Mouse (Mus musculus) cerebellum, adult (tissue): ENCODE measurements around the gene Hjurp.

Experiments
- ATAC-seq: cut with Nextera tagmentation; 2 replicates; pipeline ENCODE4 v1.9.2; 2017; ENCODE audit warnings: mild to moderate bottlenecking, moderate library complexity, mixed read lengths; ENCODE audit not compliant: insufficient number of reproducible peaks, low FRiP score, low TSS enrichment

The Hjurp gene

DNA sequence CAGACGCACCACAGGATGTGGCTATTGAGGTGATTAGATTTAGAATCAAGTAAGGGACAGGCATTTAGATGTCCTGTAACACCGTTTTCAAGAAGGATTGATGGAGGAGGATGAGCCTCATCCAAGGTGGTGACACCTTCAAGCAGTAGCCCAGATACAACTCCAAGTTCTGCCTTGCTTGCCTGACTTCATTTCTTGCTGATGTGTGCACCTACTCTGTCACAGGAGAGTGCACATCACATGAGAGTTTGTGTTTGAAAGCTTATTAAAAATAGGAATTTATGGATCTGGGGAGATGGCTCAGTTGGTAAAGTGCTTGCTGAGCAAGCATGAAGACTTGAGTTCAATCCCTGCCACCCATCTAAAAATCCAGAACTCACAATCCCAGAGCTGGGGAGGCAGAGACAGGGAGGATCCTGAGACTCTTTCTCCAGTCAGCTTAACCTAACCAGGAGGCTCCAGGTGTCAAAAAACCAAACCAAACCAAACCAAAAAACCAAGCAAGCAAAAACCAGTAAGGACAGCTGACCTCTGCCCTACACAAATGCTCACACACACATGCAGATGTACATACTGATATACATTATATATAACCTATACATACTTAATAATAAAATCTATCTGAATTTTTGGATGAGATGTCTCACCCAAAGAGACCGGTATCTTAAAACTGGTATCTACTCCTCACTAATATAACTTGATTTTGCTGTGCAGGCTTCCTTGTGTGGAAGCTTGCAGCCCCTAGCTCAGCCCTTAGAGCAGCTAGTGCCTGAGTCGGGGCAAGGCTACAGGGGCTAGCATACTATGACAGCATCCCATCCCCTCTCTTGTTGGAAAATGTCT, 21.5 kb upstream of the Hjurp start:
- no peak for ATAC-seq

- ATAC-seq = no peak
Observed at GRCm38 (mm10) chr1:88297480-88298258, 20.2 kb upstream of the Hjurp start.

GRCm38 (mm10) chr1:88296171-88296920, 18.9 kb upstream of the Hjurp start:
- no peak for ATAC-seq

GRCm38 (mm10) chr1:88294650-88295049, 17.2 kb upstream of the Hjurp start:
- no peak for ATAC-seq

- no peak for ATAC-seq
Observed at GRCm38 (mm10) chr1:88292057-88292456, 14.6 kb upstream of the Hjurp start.

DNA sequence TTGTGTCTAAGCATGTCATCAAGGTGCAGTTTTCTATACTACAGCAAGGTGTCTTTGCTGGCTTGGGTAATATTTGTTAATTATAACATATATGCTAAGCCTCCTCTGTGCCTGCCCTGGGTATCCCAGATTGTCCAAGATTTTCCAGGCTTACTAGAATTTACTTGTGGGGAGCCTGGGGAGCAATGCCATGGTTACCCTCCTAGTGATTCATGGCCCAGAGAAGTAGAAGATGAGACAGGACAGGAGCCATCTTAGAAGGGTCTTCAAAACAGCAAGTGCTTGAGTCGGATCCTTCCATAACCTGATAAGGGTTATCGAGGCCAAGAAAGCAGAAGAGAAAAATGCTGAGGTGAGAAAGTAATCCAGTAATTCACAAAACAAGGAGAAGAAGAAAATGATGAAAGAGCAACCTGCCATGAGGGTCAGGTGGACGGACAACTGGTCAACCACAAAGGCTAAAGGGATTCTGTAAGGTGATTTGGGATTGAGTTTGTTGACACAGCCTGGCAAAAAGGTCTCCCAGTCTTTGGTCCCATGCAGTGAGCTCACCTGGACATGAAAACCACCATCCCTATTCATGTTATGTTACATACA, 14.1 kb upstream of the Hjurp start:
- ATAC-seq = no peak

GRCm38 (mm10) chr1:88290511-88290910, 13.1 kb upstream of the Hjurp start:
- no peak for ATAC-seq

DNA sequence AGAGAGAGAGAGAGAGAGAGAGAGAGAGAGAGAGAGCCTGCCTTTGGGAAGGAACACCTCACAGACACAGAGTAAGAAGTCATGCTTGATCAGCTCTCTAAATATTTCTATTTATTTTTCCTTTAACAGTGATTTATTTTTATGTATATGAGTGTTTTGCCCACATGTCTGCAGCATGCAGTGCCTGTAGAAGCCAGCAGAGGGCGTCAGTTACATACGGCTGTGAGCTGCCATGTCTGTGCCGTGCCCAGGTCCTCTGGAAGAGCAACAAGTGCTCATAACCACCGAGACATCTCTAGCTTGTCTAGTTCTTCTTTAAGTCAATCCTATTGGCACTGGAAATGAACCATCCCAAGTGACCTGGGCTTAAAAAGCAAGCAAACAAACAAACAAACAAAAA, 12.5 kb upstream of the Hjurp start:
- no peak for ATAC-seq

DNA sequence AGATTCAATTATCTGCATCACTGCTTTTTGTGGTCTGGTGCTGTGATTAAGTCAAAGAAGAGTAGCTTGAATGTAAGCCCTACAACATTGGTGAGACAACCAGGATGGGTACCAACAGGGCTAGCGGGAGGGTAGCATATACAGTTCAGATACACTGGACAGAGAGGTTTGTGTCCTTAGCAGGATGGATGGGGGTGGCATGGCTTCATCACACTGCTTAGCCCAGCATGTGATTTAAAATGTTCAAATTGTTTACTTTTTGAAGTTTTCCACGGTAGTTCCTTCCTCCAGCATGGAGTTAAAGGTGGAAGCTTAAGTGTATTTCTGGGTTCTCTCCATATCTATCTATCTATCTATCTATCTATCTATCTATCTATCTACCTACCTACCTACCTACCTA, 11.7 kb upstream of the Hjurp start:
- ATAC-seq = no peak

- no peak for ATAC-seq
Observed at GRCm38 (mm10) chr1:88288789-88289127, 11.3 kb upstream of the Hjurp start.

GRCm38 (mm10) chr1:88288056-88288788, 10.8 kb upstream of the Hjurp start:
- no peak for ATAC-seq

DNA sequence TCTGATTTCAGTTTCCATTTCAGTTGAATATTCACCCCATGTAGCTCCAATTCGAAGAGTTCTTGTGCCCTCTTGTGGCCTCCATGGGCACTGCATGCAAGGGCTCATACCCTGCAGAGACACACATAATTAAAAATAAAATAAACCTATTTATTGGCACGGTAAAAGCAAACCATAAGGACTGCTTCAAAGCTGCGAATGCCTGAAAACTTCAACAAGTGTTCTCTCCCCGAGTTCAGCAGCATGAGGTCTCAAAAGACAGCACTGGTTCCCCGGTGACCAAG, 10.2 kb upstream of the Hjurp start:
- no peak for ATAC-seq

- no peak for ATAC-seq
Observed at GRCm38 (mm10) chr1:88286887-88287696, 9.7 kb upstream of the Hjurp start.

DNA sequence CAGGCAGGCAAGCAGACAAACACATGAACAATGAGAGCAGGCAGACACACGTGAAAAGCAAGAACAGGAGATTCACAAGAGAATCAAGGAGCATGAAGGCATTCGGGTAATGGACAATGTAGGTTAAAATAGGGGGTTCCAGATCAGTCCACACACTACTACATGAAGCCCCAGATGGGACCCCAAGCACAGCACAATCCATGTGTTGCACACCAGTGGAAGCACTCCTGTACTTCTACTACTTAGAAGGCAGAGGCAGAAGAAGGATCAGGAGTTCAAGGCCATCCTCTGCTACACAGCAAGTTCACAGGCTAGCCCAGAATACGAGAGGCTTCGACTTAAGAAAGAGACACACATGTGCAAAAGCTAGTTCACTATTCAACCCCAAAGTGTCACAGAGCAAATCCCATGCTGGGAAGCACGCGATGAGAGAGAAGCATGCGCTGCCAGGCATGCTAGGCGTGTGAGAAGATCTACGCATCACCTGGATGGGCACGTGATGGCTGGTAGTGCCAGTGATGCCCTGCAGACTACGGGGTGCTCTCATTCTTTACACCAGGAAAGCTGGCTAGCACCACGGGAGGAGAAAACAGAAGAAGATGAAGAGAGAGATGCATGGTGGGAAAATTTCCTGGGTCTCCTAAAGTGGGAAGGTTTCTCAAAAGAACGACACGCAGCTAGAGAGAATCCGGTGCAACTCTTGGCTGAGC, 8.9 kb upstream of the Hjurp start:
- no peak for ATAC-seq

DNA sequence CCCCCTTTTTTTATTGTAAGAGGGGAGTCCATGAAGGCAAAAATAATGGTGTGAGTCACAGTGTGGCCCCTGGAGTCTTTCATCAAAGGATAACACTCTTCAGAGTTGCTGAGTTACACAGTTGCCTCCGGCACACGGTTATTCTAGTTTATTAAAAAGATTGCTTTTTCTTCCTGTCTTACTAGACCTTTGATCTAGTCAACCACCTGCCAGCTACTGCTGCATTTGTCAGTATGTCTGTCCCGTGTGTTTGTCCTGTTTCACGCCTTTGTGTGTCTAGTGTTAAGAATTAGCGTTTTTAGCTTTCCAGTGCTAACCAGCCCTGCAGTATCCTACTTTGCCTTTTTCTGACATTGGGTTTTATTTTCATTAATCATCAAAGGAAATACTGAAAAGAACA, 8.2 kb upstream of the Hjurp start:
- ATAC-seq = no peak

DNA sequence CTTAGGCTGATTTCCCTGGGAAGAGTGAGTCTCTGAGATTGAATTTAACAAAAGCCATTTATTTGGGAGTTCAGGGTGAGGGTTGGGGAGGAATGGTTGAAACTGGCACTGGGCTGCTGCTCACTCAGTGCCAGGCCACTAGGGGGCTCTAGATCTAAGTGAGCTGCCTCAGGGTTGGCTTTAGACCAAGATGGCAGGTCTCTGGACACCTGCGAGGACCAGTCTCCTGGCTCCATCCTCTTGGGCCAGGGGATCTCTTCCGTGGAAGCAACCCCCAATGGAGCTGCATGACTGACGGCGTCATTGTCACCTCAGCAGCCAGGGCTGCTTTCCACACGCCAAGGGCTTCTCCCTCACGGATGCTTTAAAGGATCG, 7.5 kb upstream of the Hjurp start:
- ATAC-seq = no peak

DNA sequence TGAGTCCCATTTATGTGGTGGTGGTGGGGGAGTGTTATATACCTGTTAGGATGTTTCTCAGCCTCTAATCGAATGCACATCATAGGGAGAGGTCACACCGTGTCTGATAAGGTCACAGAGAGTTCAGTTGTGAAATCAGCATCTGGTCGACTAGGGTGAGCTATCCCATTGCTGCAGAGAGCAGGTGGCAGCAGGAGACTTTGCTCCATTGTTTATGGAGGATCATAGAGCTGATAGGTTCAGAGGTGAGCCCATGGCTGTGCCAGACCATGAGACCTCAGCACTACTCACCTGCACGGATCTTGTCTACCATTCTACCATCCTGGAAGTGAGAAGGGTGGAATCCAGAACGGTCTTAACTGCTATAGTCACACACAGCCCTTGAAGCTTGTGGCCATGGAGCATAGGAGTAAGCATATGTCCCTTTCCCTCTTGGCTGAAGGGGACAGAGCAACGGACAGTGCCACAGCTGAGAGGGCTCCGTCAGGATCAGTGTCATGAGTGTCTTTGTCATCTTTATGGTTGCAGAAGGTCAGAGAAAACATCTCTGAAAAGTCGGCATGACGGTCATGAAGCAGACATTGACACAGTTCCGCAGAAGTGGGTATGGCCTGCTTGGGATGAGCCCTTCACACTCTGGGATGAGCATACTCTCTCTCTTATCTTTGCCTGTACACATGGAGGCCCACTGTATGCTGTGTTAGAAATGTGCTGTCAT, 7.0 kb upstream of the Hjurp start:
- ATAC-seq = 0 out of 2 replicates have a peak, but pooled peaks have one; percentile 3
